Mouse (Mus musculus) T-helper 17 cell (primary cell): ENCODE measurements around the gene Ddah1.

Experiments used
- in situ Hi-C, 2 experiments: fragments of 300-600 bp; cut with MboI, MseI; formaldehyde crosslinking; loops; 1 replicate in 1 of 2; 2 replicates in 1 of 2; pipeline ENCODE4 v1.15.1; 2025; ENCODE audit warnings: high pct_unique_total_duplicates in 2 of 2

Ddah1 gene

DNA sequence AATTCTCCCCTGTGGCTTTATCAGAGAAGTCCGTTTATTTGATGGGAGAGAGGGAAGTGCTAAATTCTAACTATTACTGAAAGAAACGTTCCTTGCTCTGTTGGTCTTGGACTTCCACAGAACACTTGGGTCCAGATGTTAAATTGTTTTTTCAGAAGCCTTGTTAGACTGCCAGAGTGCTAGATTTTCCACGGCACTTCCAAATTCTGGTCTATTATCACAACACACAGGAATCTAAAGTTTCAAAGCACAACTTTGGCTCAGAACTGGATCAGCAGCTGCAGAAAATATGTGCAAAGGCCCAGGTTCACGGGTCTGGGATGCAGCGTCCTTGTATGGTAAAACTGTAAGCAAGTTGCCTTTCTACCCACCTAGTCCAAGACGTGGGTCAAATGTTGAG, 43.6 kb downstream of the Ddah1 start:
- in situ Hi-C loops = no loop called here

DNA sequence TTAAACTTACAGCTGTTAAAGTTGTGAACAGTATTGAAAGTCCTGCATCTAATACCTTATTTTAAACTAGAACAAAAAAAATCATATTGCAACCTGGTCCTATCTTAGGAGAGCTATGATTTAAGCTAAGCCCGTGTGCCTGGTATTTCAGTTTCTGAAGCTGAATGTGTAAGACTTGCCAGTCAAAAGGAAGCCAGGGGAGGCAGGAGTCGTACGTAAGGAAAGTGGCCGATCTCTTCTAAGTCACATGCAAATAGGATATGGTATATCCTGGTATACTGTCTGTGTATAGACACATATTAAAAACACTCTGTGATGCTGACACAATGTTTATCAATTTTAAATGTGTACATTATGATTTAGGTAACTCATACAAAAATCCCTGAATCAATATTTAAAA, 47.4 kb downstream of the Ddah1 start:
- in situ Hi-C loops = no loop called here

GRCm38 (mm10) chr3:145806502-145806901, 48.0 kb downstream of the Ddah1 start:
- in situ Hi-C loops = no loop called here

GRCm38 (mm10) chr3:145816807-145817206, 58.3 kb downstream of the Ddah1 start:
- in situ Hi-C loops = no loop called here

- in situ Hi-C loops = no loop called here
These were observed 58.8 kb downstream of the Ddah1 start for GRCm38 (mm10) chr3:145817276-145817675.

GRCm38 (mm10) chr3:145820439-145820838, 62.0 kb downstream of the Ddah1 start:
- in situ Hi-C loops = no loop called here

DNA sequence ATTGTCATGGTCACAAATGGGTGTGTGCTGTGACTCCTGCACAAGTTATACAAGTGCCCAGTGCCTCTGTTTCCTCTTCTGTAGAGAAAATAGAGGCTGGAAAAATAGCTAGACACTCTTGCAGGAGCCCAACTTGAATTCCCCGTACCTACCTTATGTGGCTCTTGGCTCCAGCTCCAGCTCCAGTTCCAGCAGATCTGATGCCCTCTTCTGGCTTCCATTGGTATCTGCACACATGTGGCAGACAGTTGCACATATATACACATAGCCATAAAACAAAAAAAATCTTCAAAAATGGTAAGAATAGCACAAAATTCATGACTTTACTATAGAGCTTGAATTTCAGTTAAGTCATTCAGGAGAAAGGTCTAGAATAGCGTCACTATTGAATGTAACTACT, 62.5 kb downstream of the Ddah1 start:
- in situ Hi-C loops = no loop called here

- in situ Hi-C loops = no loop called here
These were observed 63.7 kb downstream of the Ddah1 start for GRCm38 (mm10) chr3:145822201-145822600.

DNA sequence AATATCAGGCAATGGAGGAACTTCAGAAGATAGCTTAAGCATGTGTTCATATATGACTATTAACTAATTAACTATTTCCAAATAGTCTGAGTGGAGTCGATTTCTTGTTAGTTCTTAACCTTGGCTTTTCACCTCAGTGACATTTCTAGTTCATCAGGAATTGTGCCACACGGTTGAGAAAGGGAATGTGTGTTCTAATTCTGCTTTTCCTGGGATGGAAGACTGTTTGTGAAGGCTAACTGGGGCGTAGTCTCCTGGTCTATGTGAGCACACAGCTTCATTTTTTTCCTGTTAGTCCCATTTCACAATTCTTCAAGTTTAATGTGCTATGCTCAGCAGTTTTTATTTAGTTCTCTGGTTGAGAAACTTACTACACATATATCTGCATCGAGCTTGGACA, 65.2 kb downstream of the Ddah1 start:
- in situ Hi-C loops = no loop called here

- in situ Hi-C loops = no loop called here
These were observed 67.1 kb downstream of the Ddah1 start for GRCm38 (mm10) chr3:145825416-145826055.

GRCm38 (mm10) chr3:145827191-145828045, 68.9 kb downstream of the Ddah1 start:
- in situ Hi-C loops = no loop called here

DNA sequence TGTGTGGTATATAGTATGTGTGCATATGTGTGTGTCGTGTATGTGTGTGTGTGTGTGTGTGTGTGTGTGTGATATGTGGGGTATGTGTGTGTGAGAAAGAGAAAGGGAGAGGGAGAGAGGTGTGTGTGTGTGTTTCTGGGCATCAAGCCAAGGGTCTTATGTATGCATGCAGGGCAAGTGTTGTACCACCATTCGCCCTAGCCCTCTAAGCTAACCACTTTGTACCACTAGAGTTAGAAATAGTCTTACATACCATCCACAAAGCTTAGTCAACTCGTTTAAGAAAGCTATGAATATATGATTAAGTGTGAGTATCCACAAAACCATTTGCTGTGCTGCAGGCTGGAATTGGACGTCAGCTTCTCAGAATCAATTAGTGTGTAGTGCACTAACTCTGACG, 70.4 kb downstream of the Ddah1 start:
- in situ Hi-C loops = no loop called here

DNA sequence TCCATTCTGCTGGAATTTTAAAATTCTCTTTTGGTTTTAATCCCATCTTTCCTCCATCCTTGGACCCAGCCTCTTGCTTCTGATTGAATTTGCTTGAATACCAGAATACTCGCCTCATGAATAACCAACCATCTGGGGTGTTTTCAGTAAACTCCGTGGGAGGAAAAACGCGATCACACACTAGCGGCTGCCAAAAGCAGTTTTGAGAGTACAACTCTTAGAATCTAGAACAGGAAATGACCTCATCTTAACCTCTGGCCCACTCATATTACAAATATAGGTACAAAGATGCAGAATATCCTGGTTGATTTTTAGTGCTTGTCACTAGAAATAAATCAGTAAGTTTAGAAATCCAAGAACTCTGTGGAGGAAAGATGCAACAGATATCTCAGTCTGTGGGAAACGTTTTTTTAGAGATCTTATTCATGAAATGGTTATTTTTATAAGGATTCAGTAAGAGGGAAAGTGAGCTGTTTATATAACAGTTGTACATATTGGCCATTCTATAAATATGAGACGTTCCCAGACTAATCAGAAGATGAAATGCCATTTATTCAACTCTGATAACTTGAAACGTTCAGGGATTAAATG, 75.6 kb downstream of the Ddah1 start:
- in situ Hi-C loops = no loop called here

DNA sequence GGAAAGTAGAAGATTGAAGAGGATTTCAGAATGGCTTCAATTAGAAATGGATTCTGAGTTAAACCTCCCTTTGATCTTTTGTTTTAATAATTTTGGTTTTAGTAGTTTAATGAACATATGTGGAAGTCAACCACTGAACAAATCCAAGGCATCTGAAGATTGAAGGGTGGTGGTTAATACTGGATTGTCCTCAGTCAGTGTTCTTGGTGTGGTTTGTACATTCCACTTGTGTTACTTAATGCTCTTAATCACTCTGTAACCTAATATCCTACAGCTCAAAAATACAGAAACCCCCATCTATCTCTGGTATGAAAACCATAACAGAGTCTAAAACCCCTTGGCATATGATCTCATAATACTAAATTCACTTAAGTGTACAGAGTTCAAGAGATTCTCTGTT, 79.8 kb downstream of the Ddah1 start:
- in situ Hi-C loops = no loop called here

- in situ Hi-C loops = loop anchor here in 1 of 2 experiments (10.0 kb wide), 1 partner anchor 937 kb away; no protein-coding TSS in a partner anchor
These were observed 83.7 kb downstream of the Ddah1 start for GRCm38 (mm10) chr3:145841961-145842710.

- in situ Hi-C loops = loop anchor here in 1 of 2 experiments (10.0 kb wide), 1 partner anchor 939 kb away; no protein-coding TSS in a partner anchor
These were observed 85.4 kb downstream of the Ddah1 start for GRCm38 (mm10) chr3:145843836-145844235.

GRCm38 (mm10) chr3:145844891-145845290, 86.4 kb downstream of the Ddah1 start:
- in situ Hi-C loops = loop anchor here in 1 of 2 experiments (10.0 kb wide), 1 partner anchor 940 kb away; no protein-coding TSS in a partner anchor

GRCm38 (mm10) chr3:145846255-145846654, 87.8 kb downstream of the Ddah1 start:
- in situ Hi-C loops = loop anchor here in 1 of 2 experiments (10.0 kb wide), 1 partner anchor 941 kb away; no protein-coding TSS in a partner anchor

GRCm38 (mm10) chr3:145852041-145852440, 93.6 kb downstream of the Ddah1 start:
- in situ Hi-C loops = no loop called here

DNA sequence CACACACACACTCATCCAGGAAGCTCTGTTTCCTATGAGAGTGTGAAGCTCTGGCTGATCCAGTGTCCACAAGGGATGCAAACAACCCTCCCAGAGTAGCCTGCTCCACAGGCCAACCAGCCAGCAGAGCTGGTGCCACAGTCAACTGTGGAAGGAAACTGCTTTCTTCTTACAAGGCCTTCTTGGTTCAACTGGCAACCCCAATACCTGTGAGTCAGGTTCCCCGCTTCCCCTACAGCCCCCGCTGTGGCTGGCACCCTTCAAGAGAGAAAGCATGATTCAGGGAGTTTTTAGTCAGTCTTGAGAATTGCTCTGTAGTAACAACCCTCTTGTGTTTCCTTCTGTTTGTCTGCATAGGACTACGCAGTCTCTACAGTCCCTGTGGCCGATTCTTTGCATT, 94.3 kb downstream of the Ddah1 start:
- in situ Hi-C loops = no loop called here

GRCm38 (mm10) chr3:145853713-145854112, 95.2 kb downstream of the Ddah1 start:
- in situ Hi-C loops = no loop called here

DNA sequence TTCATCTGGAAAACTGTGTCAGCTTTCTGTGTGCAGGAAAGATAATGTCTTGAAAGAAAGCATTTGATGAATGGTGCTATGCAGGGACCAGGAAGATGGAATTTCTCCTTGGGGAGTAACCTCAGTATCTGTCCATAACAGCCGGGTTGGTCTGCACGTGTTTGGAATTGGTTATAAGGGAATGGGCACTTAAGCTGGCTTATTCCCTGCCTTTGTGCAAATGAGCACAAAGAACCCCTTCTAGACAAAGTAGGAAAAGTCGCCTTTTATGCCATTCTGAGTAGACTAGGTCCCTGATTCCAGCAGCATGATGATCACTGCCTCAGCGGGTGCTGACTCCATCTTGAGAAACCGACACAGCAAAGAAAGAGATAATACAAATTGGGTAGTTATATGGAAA, 96.0 kb downstream of the Ddah1 start:
- in situ Hi-C loops = no loop called here
